Mouse (Mus musculus) embryonic facial prominence, embryonic 14.5 days (tissue): ENCODE measurements at regions not wholly inside any gene's neighbourhood (a gene's known extent, or its start where the extent isn't known, plus 50 kb on each side); places are given as distances from the start of the nearest gene placed in this dataset.
A peak's percentile ranks its signal among the peaks of the same experiment; 100 is the strongest.

Experiments
- ATAC-seq: fragments of 200-750 bp; cut with Nextera tagmentation; 2 replicates; pipeline ENCODE4 v1.8.0; 2017; ENCODE audit warnings: low read depth, moderate number of reproducible peaks, moderate TSS enrichment
- DNase-seq: peaks from one replicate; pipeline ENCODE4 v3.0.0-alpha.2; 2015; ENCODE audit warnings: low spot score
- H3K27ac ChIP-seq: fragments of 300-500 bp; sonication (generic); replicated peaks from 2 replicates; pipeline ENCODE4 v1.5.1; 2014; ENCODE audit warnings: low read depth, mild to moderate bottlenecking, low read length, moderate library complexity
- H3K27me3 ChIP-seq: fragments of 300-500 bp; sonication (generic); replicated peaks from 2 replicates; pipeline ENCODE4 v1.6.1; 2014; ENCODE audit warnings: low read length; ENCODE audit not compliant: control insufficient read depth, insufficient read depth
- H3K36me3 ChIP-seq: fragments of 300-500 bp; sonication (generic); 2 replicates; pipeline ENCODE4 v1.6.1; 2014; ENCODE audit warnings: low read length, mixed read lengths; ENCODE audit not compliant: control insufficient read depth, insufficient read depth
- H3K4me1 ChIP-seq: fragments of 300-500 bp; sonication (generic); 2 replicates; pipeline ENCODE4 v1.6.1; 2014; ENCODE audit warnings: antibody characterized with exemption, low read length; ENCODE audit not compliant: control insufficient read depth, insufficient read depth
- H3K4me2 ChIP-seq: fragments of 300-500 bp; sonication (generic); 2 replicates; pipeline ENCODE4 v1.6.1; 2014; ENCODE audit warnings: low read depth, mild to moderate bottlenecking, low read length, moderate library complexity, mixed read lengths
- H3K4me3 ChIP-seq: fragments of 300-500 bp; sonication (generic); 2 replicates; pipeline ENCODE4 v1.5.1; 2014; ENCODE audit warnings: low read depth, mild to moderate bottlenecking, low read length
- H3K9ac ChIP-seq: fragments of 300-500 bp; sonication (generic); 2 replicates; pipeline ENCODE4 v1.6.1; 2014; ENCODE audit warnings: low read depth, mild to moderate bottlenecking, low read length, moderate library complexity, mixed read lengths
- H3K9me3 ChIP-seq: fragments of 300-500 bp; sonication (generic); 2 replicates; pipeline ENCODE4 v1.6.1; 2016; ENCODE audit warnings: low read length; ENCODE audit not compliant: control insufficient read depth
- WGBS: fragments of 180-500 bp; shearing (Covaris S2); extraction: QIAGEN DNeasy Blood & Tissue Kit; methylation state at CpG from one replicate; pipeline ENCODE4 v1.1.7; 2014; 5-methylcytosine and 5-hydroxymethylcytosine counted together

- Histone ChIP-seq H3K9ac (no peak overlapping the region), H3K4me2 (no peak overlapping the region), H3K27me3 (no peaks in the 10 kb centered on the region), H3K4me3 (no peak overlapping the region), H3K36me3 (no peaks in the 10 kb centered on the region), H3K27ac (no peak overlapping the region), H3K4me1 (no peaks in the 10 kb centered on the region), H3K9me3 (no peaks in the 10 kb centered on the region)
- 91% methylated on average over 5 of the region's 5 CpGs for WGBS
- ATAC-seq: no peak
- DNase-seq: no peak
Measured at GRCm38 (mm10) chr1:69746575-69747290, 59.7 kb upstream of the Ikzf2 start.

GRCm38 (mm10) chr1:69752724-69753123 lies 65.7 kb upstream of the Ikzf2 start:
- WGBS: 67% methylated on average over 1 of the region's 1 CpGs
- H3K4me3 ChIP-seq: no peak overlapping the region
- no peaks in the 10 kb centered on the region for H3K4me1 ChIP-seq
- DNase-seq (no peak), ATAC-seq (no peak)
- H3K27ac ChIP-seq: no peak overlapping the region
- H3K9me3 ChIP-seq: no peaks in the 10 kb centered on the region
- H3K36me3 ChIP-seq: no peaks in the 10 kb centered on the region
- H3K9ac ChIP-seq: no peak overlapping the region
- no peak overlapping the region for H3K4me2 ChIP-seq
- no peaks in the 10 kb centered on the region for H3K27me3 ChIP-seq

- H3K4me3 ChIP-seq: no peak overlapping the region
- 97% methylated on average over 1 of the region's 1 CpGs for WGBS
- H3K9me3 ChIP-seq: no peaks in the 10 kb centered on the region
Measured at GRCm38 (mm10) chr1:69757702-69758101, 69.1 kb upstream of the Spag16 start.

GRCm38 (mm10) chr1:69759544-69759943 lies 67.2 kb upstream of the Spag16 start:
- H3K4me2 ChIP-seq: peak overlapping the region; percentile 43
- no peaks in the 10 kb centered on the region for H3K36me3 ChIP-seq
- no peak overlapping the region for H3K4me3 ChIP-seq
- peak; percentile 26; the same call in 1 of the 2 replicates for ATAC-seq
- H3K4me1 ChIP-seq: 0 out of 2 replicates have a peak, but pooled peaks cover 5% of the 10 kb centered on the region
- no peaks in the 10 kb centered on the region for H3K9me3 ChIP-seq
- no peak overlapping the region for H3K9ac ChIP-seq
- 52% methylated on average over 13 of the region's 13 CpGs for WGBS
- no peak overlapping the region for H3K27ac ChIP-seq
- H3K27me3 ChIP-seq: no peaks in the 10 kb centered on the region
- peak; percentile 61 for DNase-seq

More at GRCm38 (mm10) chr1:69757702-69758101, 69.1 kb upstream of the Spag16 start:
- Histone ChIP-seq H3K27ac (no peak overlapping the region), H3K27me3 (no peaks in the 10 kb centered on the region), H3K36me3 (no peaks in the 10 kb centered on the region), H3K9ac (no peak overlapping the region), H3K4me1 (0 out of 2 replicates have a peak, but pooled peaks cover 5% of the 10 kb centered on the region), H3K4me2 (no peak overlapping the region)
- ATAC-seq (no peak), DNase-seq (no peak)

GRCm38 (mm10) chr1:69768714-69769113 lies 58.1 kb upstream of the Spag16 start:
- Histone ChIP-seq H3K4me2 (no peak overlapping the region), H3K4me3 (no peak overlapping the region), H3K36me3 (no peaks in the 10 kb centered on the region), H3K4me1 (no peaks in the 10 kb centered on the region), H3K27me3 (no peaks in the 10 kb centered on the region), H3K9ac (no peak overlapping the region), H3K27ac (no peak overlapping the region), H3K9me3 (no peaks in the 10 kb centered on the region)
- ATAC-seq (peak; percentile 4; the same call in 1 of the 2 replicates), DNase-seq (peak; percentile 40)
- 44% methylated on average over 11 of the region's 11 CpGs for WGBS

- H3K9ac ChIP-seq: no peak overlapping the region
- no peak overlapping the region for H3K27ac ChIP-seq
- no peaks in the 10 kb centered on the region for H3K9me3 ChIP-seq
- no peak for ATAC-seq
- 75% methylated on average over 8 of the region's 8 CpGs for WGBS
- H3K4me1 ChIP-seq: no peaks in the 10 kb centered on the region
- H3K27me3 ChIP-seq: no peaks in the 10 kb centered on the region
- no peak for DNase-seq
- no peak overlapping the region for H3K4me2 ChIP-seq
- H3K4me3 ChIP-seq: no peak overlapping the region
- H3K36me3 ChIP-seq: no peaks in the 10 kb centered on the region
Measured at GRCm38 (mm10) chr1:69770209-69770608, 56.6 kb upstream of the Spag16 start.

- no peak for DNase-seq
- no peak for ATAC-seq
- H3K9me3 ChIP-seq: no peaks in the 10 kb centered on the region
- H3K4me2 ChIP-seq: no peak overlapping the region
- H3K9ac ChIP-seq: no peak overlapping the region
- no peaks in the 10 kb centered on the region for H3K27me3 ChIP-seq
- H3K4me1 ChIP-seq: no peaks in the 10 kb centered on the region
- WGBS: 91% methylated on average over 2 of the region's 2 CpGs
- no peaks in the 10 kb centered on the region for H3K36me3 ChIP-seq
- no peak overlapping the region for H3K27ac ChIP-seq
- no peak overlapping the region for H3K4me3 ChIP-seq
Measured at GRCm38 (mm10) chr1:69771436-69771835, 55.3 kb upstream of the Spag16 start.

GRCm38 (mm10) chr1:69775589-69775988 lies 51.2 kb upstream of the Spag16 start:
- no peak for ATAC-seq

More at GRCm38 (mm10) chr1:69775589-69775988, 51.2 kb upstream of the Spag16 start:
- H3K9ac ChIP-seq: no peak overlapping the region
- H3K27ac ChIP-seq: no peak overlapping the region
- DNase-seq: no peak
- H3K4me1 ChIP-seq: no peaks in the 10 kb centered on the region
- H3K27me3 ChIP-seq: no peaks in the 10 kb centered on the region
- H3K4me3 ChIP-seq: no peak overlapping the region
- no peaks in the 10 kb centered on the region for H3K36me3 ChIP-seq
- no peak overlapping the region for H3K4me2 ChIP-seq
- WGBS: 63% methylated on average over 4 of the region's 4 CpGs
- H3K9me3 ChIP-seq: no peaks in the 10 kb centered on the region
